Mouse (Mus musculus): ENCODE results near the gene Rnf207.

Rnf207 gene

DNA sequence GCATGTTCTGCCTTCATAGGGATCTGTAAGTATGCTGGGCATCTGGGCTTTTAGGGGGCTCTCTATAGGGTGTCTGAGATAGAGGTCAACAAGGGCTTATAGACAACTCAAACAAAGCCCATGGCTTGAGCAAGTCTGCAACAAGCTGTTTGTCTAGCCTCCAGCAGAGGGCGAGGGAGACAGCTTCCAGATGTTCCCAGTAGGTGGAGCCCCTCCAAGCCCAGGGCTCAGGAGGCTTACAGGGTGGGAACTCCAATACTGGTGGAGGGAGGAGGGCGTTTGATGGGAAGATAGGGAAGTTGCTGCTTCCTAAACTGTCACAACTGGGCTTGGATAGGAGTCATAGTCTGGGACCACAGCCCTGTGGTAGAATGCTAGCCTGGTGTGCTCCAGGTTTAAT, 14.2 kb upstream of the Rnf207 start:
- peak; percentile 80 for DNase-seq (ENCODE audit: low read depth, low spot score)

DNA sequence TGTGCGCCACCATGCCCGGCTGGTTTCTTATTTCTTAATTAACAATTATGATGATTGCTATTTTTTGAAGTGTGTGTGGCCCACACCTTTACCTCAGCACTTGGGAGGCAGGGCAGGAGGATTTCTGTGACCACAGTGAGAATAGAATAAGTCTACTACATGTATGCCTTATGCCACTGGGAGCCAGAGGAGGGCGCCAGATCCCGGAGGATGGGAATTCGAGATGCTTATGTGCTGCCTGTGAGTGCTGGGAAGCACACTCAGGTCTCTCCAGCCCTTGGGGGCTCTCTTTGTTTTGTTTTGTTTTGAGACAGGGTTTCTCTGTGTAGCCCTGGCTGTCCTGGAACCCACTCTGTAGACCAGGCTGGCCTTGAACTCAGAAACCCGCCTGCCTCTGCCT, 9.9 kb upstream of the Rnf207 start:
- DNase-seq (ENCODE audit: low read depth, low spot score) = peak; percentile 71

DNA sequence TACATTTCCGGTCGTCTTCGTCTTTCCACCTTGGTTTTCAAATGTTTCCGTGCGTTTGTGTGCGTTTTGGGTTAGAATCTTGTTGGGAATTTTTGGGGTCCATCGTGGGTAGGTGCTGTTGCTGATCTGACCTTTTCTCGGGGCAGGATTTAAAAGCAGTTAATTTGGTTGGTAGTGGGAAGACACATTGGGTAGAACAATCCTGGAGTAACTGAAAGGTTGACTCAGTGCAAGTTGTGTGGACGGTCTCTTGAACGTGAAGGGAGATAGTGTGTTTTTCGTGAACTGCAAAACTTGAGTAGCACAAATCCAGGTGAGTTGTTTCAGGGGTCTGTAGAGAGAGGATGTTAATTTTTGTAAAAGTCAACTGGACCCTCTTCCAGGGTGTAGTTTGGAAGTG, 7.8 kb upstream of the Rnf207 start:
- peak; percentile 8 for DNase-seq (ENCODE audit: low read depth, low spot score)

DNA sequence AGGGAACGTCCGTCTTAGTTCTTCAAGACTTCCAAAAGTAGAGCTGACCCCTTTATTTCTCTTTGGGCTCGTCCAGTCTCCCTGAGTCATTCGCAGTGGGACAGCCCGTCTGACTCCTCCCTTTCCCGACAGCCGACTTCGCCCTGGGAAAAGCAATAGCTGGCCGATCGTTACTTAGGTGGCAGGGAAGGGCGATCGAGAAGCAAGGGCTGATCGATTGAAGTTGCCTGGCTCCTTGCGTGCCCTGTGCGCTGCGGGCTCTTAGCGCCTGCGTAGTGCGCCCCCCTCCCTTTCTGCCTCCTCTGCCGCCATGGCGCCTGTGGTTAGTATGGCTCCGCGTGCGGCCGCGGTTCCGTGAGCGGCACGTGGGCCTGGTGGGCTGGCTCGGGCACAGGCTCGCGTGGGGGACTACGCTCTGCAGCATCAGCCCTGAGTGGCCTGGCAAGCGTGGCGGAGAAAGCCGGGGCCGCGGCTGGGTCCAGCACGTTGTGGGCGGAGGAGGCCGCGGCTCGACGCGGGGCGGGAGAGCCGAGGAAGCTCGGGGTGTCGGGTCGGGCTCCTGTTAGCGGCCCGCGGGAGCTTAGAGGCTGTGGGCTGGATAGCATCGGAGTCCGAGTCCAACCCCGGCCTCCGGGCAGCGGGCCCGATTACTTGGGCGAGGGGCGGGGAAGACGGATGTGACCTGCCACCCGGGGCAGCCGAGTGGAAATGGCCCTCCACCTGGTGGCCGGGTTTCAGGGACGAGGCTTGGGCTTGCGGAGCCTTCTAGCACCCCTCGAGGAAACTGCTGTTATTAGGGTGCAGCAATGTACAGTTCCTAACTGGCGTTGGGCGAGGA, 7.0 kb upstream of the Rnf207 start, which contains the start of gene Rpl22:
Gene Rpl22 (plus strand): TSS at position 169 of the 838 bp plus-strand sequence.
- peak; percentile 98 for DNase-seq (ENCODE audit: low read depth, low spot score)

DNA sequence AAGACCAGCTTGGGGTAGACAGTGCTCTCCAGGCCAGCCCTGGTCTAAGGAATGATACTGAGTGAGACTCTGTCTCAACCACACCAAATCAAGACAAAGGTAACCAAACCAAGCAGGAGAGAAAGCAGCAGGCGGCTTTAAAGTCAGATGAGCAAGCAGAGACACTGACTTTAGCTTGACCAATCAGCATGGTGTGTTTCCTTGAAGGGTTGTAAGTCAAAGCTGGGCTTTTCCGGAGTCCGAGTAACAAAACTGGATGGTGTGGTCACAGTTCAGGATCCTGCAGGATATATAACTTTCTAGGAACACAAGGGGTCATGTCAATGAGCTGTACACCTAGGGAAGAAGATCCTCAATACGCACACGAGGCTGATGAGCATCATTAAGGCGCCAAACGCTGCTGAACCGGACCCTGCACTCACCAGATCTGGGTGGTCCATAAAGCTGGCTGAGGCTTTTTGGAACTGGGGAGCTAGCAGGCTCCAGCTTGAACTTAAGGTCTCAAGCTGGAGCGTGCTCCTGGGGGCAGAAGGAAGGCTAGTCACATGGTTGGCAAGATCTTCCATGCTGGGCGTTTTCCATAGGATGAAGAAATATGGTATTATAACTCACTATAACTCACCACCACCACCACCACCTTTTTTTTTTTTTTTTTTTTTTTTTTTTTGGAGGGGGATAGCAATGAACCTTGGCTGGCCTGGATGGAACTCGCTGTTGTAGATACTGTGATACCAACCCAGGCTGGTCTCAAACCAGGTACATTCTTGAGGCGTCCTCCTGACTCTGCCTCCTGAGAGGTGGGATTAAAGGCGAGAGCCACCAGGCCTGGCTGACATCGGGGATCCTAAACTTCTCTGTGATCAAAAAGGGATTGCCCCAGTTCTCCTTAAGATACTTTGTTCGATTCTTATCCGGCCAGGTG, 6.1 kb upstream of the Rnf207 start:
- DNase-seq (ENCODE audit: low read depth, low spot score) = no peak

DNA sequence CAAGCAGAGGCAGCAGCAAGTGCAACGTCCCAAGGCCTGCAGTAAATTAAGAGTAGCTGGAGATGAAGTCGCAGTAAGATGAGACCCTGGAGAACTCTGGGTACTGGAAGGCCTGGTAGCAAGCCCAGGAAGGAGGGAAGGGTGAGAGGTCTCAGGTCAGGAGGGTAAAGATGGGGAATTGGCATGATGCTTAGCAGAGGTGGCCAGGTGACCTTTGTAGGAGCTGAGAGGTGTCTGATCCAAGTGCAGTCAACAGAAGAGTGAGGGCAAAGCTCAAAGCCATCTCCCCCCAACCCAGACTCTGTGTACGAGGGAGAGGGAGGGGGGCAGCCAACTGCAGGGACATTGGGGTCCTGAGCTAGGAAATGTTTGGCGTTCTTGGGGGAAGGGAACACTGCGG, 2.7 kb upstream of the Rnf207 start:
- no peak for DNase-seq (ENCODE audit: low read depth, low spot score)

DNA sequence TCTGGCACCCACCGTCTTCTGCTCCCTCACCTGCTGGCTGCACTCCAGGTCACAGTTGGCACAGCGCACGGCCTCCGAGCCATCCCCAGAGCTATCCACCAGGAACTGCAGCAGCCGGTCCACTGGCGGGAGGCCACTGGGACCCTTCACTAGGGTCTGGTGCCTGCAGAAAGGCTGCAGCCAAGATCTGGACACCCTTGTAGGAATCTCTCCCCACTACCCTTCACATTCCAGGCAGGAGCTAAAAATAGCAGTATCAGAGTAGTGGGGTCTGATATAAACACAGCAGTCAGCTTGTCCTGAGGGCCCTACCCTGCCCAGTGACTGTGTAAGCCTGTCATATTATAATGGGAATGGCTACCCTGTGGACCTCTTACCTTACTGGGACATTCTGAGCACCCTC, 1.2 kb downstream of the Rnf207 start:
- no peak for DNase-seq (ENCODE audit: low read depth, low spot score)

DNA sequence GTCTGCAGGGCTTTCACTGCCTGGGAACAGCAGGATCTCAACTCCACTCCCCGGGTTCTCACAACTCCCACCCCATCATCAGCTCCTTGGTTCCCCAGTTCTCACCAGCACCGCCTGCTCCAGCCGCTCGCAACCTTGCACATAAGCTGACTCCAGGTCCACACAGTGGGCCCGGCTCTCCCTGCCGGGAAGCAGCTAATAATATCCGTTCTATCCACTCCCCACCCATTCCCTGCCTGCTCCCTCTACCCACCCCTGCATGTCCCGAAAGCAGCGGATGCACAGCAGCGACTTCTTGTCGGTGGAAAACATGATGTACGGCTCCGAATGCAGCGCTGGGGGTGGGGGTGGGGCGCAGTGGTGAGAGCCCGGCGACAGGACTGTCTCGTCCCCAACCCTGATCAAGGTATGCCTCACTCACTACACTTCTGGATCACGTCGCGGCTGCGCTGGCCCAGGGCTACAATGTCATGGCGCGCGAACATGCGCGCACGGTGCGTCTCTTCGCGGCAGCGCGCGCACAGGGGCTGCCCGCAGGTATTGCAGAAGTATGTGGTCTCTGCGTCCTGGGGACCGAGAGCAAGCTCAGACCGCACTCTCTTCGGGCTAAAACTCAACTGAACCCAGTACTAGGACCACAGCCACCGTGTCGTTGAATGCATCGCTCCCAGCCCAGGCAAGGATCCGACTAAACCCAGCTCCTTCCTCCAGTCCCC, 3.1 kb downstream of the Rnf207 start:
- DNase-seq (ENCODE audit: low read depth, low spot score) = no peak

DNA sequence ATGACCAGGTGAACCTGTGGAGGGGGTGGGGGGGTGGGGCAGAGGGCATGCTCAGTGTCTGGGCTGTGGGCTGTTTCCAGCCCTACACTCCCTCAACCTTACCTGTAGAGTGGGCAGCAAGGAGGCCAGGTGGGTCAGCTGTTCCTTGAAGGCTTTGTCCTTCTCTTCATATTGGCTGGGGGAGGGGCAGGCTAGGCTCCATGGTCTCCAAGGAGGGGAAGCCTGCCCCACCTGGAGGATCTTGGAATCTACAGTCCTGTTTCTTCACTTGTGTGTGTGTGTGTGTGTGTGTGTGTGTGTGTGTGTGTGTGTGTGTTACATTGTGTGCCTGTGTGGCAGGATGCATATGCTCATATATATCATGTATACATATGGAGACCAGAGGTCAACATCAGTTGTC, 4.9 kb downstream of the Rnf207 start:
- peak; percentile 22 for DNase-seq (ENCODE audit: low read depth, low spot score)

DNA sequence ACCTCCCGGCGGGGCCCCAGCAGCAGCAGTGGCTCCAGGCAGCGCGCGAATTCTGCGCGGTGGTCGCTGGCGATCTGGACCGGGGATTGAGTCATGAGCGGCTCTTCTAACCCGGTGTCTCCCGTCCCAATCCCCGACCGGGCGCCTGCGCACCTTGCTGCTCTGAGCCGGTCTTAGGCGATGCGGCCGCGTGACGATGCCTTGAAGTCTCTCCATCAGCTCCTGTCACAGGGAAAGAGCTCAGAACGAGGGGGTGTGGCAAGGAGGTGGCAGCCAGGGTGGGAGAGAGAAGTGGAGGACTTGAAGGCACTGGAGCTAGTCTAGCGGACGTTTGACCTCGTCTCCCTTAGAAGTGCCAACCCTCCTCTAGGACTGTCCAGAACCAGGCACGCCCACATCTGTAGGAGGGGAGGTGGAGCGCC, 5.6 kb downstream of the Rnf207 start:
- DNase-seq (ENCODE audit: low read depth, low spot score) = no peak

DNA sequence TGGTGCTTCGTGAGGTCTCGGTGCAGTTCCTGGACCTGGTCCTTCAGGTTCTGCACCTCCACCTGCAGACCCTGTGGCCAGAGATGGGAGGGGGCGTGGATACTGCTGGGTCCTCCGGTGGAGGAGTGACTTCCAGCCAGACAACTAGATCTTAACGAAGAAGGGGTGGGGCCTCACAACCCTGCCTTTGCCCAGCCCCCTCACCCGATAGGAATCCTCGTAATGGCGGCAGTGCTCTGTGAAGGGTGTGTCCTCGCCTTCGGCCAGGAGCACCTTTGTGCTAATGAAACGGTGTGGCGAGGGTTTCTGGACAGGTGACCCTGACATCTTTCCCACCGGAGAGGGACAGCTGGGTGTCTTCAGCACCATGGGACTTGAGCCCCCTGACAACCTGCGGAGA, 6.6 kb downstream of the Rnf207 start:
- DNase-seq (ENCODE audit: low read depth, low spot score) = no peak

DNA sequence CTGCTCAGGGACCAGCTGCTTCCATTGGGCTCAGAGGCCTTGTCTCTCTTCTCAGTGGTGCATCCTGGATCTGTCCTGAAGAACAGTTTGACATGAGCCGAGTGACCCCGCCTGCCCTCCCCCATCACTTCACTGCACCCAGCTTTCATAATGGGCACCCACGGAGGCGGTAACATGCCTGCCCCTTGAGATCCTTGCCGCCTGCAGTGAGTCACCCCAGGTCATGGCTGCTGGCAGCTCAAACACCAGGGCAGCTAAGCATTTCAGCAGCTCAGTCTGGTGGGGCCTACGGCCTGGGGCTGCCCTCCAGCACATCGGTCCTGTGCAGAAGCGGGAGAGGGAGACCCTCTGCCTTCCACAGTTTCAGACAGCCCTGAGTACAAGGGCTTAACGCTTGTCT, 11.3 kb downstream of the Rnf207 start:
- no peak for DNase-seq (ENCODE audit: low read depth, low spot score)

DNA sequence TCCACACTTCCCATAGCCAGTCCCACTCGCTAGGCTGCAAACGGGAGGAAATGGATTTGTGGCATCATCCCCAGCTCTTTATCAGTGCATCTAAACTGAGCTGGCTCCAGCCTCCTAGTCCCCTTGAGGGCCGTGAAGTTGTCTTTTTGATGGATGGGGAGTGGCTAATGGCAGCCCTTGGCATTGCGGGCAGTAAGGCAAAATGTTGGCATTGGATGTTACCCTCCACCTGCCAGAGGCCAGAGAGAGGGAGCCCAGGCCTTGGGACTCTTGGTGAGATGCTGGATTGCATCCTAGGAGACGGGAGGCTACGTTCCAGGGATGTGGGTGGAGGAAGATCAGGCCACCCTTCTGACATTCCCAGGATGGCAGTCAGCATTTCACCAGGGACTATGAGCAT, 12.8 kb downstream of the Rnf207 start:
- DNase-seq (ENCODE audit: low read depth, low spot score) = no peak

DNA sequence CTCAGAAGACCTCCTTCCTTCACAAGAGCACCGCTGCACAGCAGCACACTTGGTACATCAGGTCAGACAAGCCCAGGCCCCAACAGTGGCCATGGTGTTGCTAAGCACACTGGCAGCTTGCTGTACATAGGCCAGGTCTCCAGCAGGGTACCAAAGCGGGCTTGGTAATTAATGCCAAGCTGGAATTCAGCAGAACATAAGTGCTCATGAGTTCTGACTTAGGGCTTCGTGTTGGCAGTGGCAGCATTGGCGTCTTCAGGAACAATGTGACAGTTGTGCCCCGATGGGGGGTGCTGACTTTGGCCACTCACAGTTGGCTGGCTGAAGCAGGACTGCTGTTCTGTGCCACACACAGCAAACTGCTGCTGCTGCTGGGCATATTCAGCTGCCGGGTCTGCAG, 14.1 kb downstream of the Rnf207 start:
- no peak for DNase-seq (ENCODE audit: low read depth, low spot score)

DNA sequence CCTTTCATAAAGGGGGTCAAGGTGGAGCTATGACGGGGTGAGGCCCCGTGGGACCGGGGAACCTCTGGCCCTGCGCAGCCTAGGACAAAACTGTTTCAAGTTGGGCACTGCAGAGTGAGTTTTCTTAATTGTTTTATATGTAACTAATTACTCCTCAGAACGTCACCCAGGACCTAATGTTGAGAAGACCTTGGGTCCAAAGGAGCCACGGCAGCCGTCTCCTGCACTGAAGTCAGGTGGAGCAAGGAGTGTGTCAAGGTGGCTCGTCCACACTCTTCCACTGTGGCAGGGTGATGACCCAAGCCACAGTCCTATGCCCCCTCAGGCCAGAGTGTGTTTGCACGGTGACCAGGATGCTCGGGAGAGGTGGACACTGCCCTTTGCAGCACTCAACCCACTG, 15.6 kb downstream of the Rnf207 start:
- no peak for DNase-seq (ENCODE audit: low read depth, low spot score)

DNA sequence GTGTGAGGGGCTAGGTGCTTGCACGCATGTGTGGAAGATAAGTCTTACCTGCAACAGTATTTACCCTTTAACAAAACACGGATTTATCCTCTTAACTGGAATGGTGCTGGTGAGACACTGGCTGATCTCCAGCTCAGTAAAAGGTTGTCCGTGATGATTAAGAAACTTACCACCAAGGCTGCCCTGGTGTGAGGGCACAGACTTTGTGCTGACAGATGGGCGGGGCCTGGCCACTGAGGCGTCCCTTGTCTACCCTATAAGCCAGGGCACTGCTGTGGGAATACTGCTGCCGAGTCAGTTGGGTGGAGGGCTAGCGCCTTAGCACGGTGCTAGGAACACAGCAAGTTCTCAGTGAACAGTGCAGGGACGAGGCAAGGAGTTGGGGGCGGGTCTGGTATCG, 16.8 kb downstream of the Rnf207 start:
- DNase-seq (ENCODE audit: low read depth, low spot score) = no peak

DNA sequence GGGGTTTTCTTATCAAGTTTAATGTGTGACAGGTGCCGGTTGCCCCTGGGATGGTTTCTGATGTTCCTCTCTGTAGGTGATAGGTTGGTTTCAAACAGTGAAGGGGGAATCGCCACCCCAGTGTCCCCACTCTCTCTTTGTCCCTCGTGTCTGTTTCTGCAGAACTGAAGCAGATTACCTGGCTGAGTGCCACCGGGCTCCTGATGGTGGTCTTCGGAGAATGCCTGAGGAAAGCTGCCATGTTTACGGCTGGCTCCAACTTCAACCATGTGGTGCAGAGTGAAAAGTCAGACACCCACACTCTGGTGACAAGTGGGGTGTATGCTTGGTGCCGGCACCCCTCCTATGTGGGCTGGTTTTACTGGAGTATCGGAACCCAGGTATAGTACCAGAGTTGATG, 18.4 kb downstream of the Rnf207 start:
- no peak for DNase-seq (ENCODE audit: low read depth, low spot score)

DNA sequence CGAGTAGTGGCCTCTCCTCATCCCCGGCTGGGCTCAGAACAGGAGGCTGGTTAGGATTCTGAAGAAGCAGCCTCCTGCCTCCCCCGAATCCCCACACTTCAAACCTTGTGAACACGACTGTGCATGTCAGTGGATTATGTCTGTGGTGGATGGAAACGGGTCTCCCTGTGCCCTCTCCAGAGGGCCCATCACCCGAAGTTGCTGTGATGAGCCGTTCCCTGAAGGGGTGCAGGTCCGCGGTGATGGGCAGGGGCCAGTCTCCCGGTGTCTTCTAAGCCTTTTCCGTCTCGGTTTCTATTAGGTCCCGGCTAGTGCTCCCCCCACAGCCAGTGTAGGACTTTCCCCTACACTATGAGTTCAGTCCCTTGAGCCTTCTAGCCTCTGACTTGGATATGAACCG, 20.0 kb downstream of the Rnf207 start:
- no peak for DNase-seq (ENCODE audit: low read depth, low spot score)

DNA sequence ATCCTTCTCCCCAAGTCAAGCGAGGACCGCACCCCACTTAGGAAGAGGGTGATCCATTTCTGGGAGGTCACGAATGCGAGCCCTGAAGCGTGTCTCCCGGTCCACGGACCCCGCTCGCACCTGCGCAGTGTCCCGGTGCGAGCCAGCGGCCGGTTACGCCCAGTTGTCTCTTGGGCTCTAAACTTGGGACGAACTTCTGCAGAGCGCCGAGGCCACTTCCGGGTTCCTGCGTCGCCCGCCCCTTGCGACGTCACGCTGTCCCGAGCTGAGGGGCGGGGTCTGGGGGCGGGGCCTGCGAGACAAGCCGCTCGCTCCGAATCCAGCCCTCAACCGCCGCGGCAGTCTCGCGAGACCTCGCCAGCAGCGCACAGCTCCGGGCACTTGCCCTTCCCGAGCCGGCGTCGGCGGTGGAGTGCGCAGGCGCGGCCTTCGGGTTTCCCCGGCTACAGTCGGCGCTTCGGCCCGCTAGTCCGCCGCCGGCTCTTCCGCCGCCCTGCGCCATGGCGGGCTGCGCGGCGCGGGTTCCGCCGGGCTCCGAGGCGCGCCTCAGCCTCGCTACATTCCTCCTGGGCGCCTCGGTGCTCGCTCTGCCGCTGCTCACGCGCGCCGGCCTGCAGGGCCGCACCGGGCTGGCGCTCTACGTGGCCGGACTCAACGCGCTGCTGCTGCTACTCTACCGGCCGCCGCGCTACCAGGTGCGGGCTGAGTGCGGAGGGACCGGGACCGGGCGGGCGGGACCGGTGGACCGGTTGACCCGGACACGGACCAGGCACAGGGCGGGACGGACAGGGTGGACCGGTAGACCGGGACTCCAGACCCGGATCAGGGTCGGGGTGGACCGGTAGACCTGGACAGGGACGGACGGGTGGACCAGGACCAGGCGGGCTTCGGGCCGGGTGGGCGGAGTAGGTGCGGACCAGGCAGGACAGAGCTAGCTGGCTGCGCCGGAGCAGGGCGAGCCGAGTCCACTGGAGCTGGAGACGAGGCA, 21.6 kb downstream of the Rnf207 start, which contains the start of gene Icmt:
Gene Icmt (plus strand): TSS at position 354 of the 988 bp plus-strand sequence.
- peak; percentile 96 for DNase-seq (ENCODE audit: low read depth, low spot score)

DNA sequence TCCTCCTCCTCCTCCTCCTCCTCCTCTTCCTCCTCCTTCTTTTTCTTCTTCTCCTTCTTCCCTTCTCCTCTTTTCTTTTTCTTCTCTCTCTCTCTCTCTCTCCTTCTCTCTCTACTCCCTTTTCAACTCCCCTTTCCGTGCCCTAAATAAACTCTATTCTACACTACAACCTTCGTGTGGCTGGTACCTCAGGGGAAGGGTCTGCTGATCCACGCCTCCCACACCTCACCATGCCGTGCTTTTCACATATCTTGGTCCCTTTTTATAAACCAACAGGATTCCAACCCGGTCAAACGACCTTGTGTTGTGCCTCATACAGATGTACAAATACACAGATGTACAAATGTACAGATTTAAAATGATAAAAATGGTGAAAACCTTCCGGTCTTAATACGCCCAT, 22.4 kb downstream of the Rnf207 start:
- DNase-seq (ENCODE audit: low read depth, low spot score) = no peak

DNA sequence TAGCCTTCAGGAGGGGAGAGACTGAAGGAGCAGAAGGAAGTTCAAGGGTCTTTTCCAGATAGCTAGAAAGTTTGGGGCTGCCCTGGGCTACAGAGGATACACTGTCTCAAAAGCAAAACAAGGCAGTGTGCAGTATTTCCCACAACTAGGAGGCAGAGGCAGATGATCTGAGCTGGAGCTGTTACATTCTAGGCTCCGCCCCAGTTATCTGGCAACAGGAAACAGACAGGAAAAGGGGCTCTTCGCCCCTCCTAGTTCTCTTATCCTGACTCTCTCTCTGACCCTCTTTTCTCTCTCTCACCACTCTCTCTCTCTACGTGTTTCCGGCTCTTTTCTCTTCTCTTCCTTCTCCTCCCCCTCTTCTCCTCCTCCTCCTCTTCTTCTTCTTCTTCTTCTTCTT, 22.9 kb downstream of the Rnf207 start:
- DNase-seq (ENCODE audit: low read depth, low spot score) = peak; percentile 62

Data from 3T3-L1 (cell line).